Mouse (Mus musculus): Measurements from ENCODE around the gene Trp53rkb.

- no peak for TF ChIP-seq CTCF (IDR thresholded peaks at IDR 0.05; ENCODE audit: low read depth)
- TF ChIP-seq EP300 (IDR thresholded peaks at IDR 0.05; ENCODE audit: low read depth) = no peak
Observed at GRCm38 (mm10) chr2:166826491-166827224, 34.3 kb downstream of the Trp53rkb start.
